Mouse (Mus musculus): ENCODE data around the gene Akt3. TPM values are rescaled to one million over a fixed set of nuclear protein-coding genes. Genes with fewer than 3 reads are reported as not detected.

The Akt3 gene
- polyA plus RNA-seq, 1 experiment from 2014 or later = 17.7 TPM

GRCm38 (mm10) chr1:177195224-177195623, 62.8 kb downstream of the Akt3 start:
- no peak overlapping the region for H3K9ac ChIP-seq (ENCODE audit: low read depth, low read length)
- H3K9me3 ChIP-seq (ENCODE audit: control insufficient read depth, low read length) = no peaks in the 10 kb centered on the region
- no peaks in the 10 kb centered on the region for H3K36me3 ChIP-seq (ENCODE audit: control insufficient read depth, insufficient read depth, low read length)
- no peaks in the 10 kb centered on the region for H3K27me3 ChIP-seq (replicated peaks; ENCODE audit: control insufficient read depth, insufficient read depth, low read length)
- no peak for ATAC-seq
- no peak overlapping the region for H3K4me2 ChIP-seq (ENCODE audit: low read length)
- H3K27ac ChIP-seq (ENCODE audit: low read depth, low read length) = no peak overlapping the region
- no peaks in the 10 kb centered on the region for H3K4me1 ChIP-seq (ENCODE audit: control insufficient read depth, insufficient read depth, low read depth, low read length)
- no peak overlapping the region for H3K4me3 ChIP-seq (ENCODE audit: low read length)

GRCm38 (mm10) chr1:177194324-177194723, 63.7 kb downstream of the Akt3 start:
- WGBS = 76% methylated on average over 1 of the region's 1 CpGs
- no peak overlapping the region for H3K4me2 ChIP-seq (ENCODE audit: low read length)
- ATAC-seq = no peak

GRCm38 (mm10) chr1:177191623-177192022, 66.4 kb downstream of the Akt3 start:
- Histone ChIP-seq H3K4me2 (ENCODE audit: low read length) (no peak overlapping the region), H3K9me3 (ENCODE audit: control insufficient read depth, low read length) (no peaks in the 10 kb centered on the region), H3K4me3 (ENCODE audit: low read length) (no peak overlapping the region), H3K36me3 (ENCODE audit: control insufficient read depth, insufficient read depth, low read length) (no peaks in the 10 kb centered on the region), H3K27me3 (replicated peaks; ENCODE audit: control insufficient read depth, insufficient read depth, low read length) (no peaks in the 10 kb centered on the region), H3K4me1 (ENCODE audit: control insufficient read depth, insufficient read depth, low read depth, low read length) (no peaks in the 10 kb centered on the region), H3K9ac (ENCODE audit: low read depth, low read length) (no peak overlapping the region), H3K27ac (ENCODE audit: low read depth, low read length) (no peak overlapping the region)
- WGBS = 40% methylated on average over 3 of the region's 3 CpGs
- no peak for ATAC-seq

More at GRCm38 (mm10) chr1:177194324-177194723, 63.7 kb downstream of the Akt3 start:
- Histone ChIP-seq H3K36me3 (ENCODE audit: control insufficient read depth, insufficient read depth, low read length) (no peaks in the 10 kb centered on the region), H3K9ac (ENCODE audit: low read depth, low read length) (no peak overlapping the region), H3K4me3 (ENCODE audit: low read length) (no peak overlapping the region), H3K4me1 (ENCODE audit: control insufficient read depth, insufficient read depth, low read depth, low read length) (no peaks in the 10 kb centered on the region), H3K27ac (ENCODE audit: low read depth, low read length) (no peak overlapping the region), H3K27me3 (replicated peaks; ENCODE audit: control insufficient read depth, insufficient read depth, low read length) (no peaks in the 10 kb centered on the region), H3K9me3 (ENCODE audit: control insufficient read depth, low read length) (no peaks in the 10 kb centered on the region)

GRCm38 (mm10) chr1:177190358-177190757, 67.6 kb downstream of the Akt3 start:
- no peaks in the 10 kb centered on the region for H3K9me3 ChIP-seq (ENCODE audit: control insufficient read depth, low read length)
- no peak for ATAC-seq
- no peak overlapping the region for H3K4me3 ChIP-seq (ENCODE audit: low read length)
- H3K27me3 ChIP-seq (replicated peaks; ENCODE audit: control insufficient read depth, insufficient read depth, low read length) = no peaks in the 10 kb centered on the region
- WGBS = 89% methylated on average over 1 of the region's 1 CpGs
- no peaks in the 10 kb centered on the region for H3K36me3 ChIP-seq (ENCODE audit: control insufficient read depth, insufficient read depth, low read length)
- no peaks in the 10 kb centered on the region for H3K4me1 ChIP-seq (ENCODE audit: control insufficient read depth, insufficient read depth, low read depth, low read length)
- H3K4me2 ChIP-seq (ENCODE audit: low read length) = no peak overlapping the region
- H3K9ac ChIP-seq (ENCODE audit: low read depth, low read length) = no peak overlapping the region
- no peak overlapping the region for H3K27ac ChIP-seq (ENCODE audit: low read depth, low read length)

GRCm38 (mm10) chr1:177188708-177189107, 69.3 kb downstream of the Akt3 start:
- no peaks in the 10 kb centered on the region for H3K4me1 ChIP-seq (ENCODE audit: control insufficient read depth, insufficient read depth, low read depth, low read length)
- 8% methylated on average over 3 of the region's 3 CpGs for WGBS
- ATAC-seq = peak; percentile 90

GRCm38 (mm10) chr1:177186751-177187150, 71.3 kb downstream of the Akt3 start:
- no peaks in the 10 kb centered on the region for H3K9me3 ChIP-seq (ENCODE audit: control insufficient read depth, low read length)
- WGBS = 15% methylated on average over 2 of the region's 2 CpGs
- H3K4me1 ChIP-seq (ENCODE audit: control insufficient read depth, insufficient read depth, low read depth, low read length) = no peaks in the 10 kb centered on the region
- H3K27ac ChIP-seq (ENCODE audit: low read depth, low read length) = no peak overlapping the region
- no peak overlapping the region for H3K9ac ChIP-seq (ENCODE audit: low read depth, low read length)
- no peaks in the 10 kb centered on the region for H3K27me3 ChIP-seq (replicated peaks; ENCODE audit: control insufficient read depth, insufficient read depth, low read length)
- no peak for ATAC-seq
- H3K4me3 ChIP-seq (ENCODE audit: low read length) = no peak overlapping the region
- H3K4me2 ChIP-seq (ENCODE audit: low read length) = no peak overlapping the region
- H3K36me3 ChIP-seq (ENCODE audit: control insufficient read depth, insufficient read depth, low read length) = no peaks in the 10 kb centered on the region

More at GRCm38 (mm10) chr1:177188708-177189107, 69.3 kb downstream of the Akt3 start:
- Histone ChIP-seq H3K36me3 (ENCODE audit: control insufficient read depth, insufficient read depth, low read length) (no peaks in the 10 kb centered on the region), H3K4me3 (ENCODE audit: low read length) (no peak overlapping the region), H3K27ac (ENCODE audit: low read depth, low read length) (no peak overlapping the region), H3K27me3 (replicated peaks; ENCODE audit: control insufficient read depth, insufficient read depth, low read length) (no peaks in the 10 kb centered on the region), H3K9me3 (ENCODE audit: control insufficient read depth, low read length) (no peaks in the 10 kb centered on the region), H3K4me2 (ENCODE audit: low read length) (no peak overlapping the region), H3K9ac (ENCODE audit: low read depth, low read length) (no peak overlapping the region)

- WGBS = 89% methylated on average over 2 of the region's 2 CpGs
- no peaks in the 10 kb centered on the region for H3K4me1 ChIP-seq (ENCODE audit: control insufficient read depth, insufficient read depth, low read depth, low read length)
- no peak overlapping the region for H3K9ac ChIP-seq (ENCODE audit: low read depth, low read length)
- no peak overlapping the region for H3K4me3 ChIP-seq (ENCODE audit: low read length)
- no peak overlapping the region for H3K4me2 ChIP-seq (ENCODE audit: low read length)
- no peak for ATAC-seq
- H3K27me3 ChIP-seq (replicated peaks; ENCODE audit: control insufficient read depth, insufficient read depth, low read length) = no peaks in the 10 kb centered on the region
- no peak overlapping the region for H3K27ac ChIP-seq (ENCODE audit: low read depth, low read length)
- no peaks in the 10 kb centered on the region for H3K9me3 ChIP-seq (ENCODE audit: control insufficient read depth, low read length)
- no peaks in the 10 kb centered on the region for H3K36me3 ChIP-seq (ENCODE audit: control insufficient read depth, insufficient read depth, low read length)
Measured at GRCm38 (mm10) chr1:177179635-177180034, 78.4 kb downstream of the Akt3 start.

- no peak overlapping the region for H3K27ac ChIP-seq (ENCODE audit: low read depth, low read length)
- no peaks in the 10 kb centered on the region for H3K36me3 ChIP-seq (ENCODE audit: control insufficient read depth, insufficient read depth, low read length)
Measured at GRCm38 (mm10) chr1:177175436-177175835, 82.6 kb downstream of the Akt3 start.

GRCm38 (mm10) chr1:177171300-177171699, 86.7 kb downstream of the Akt3 start:
- H3K27ac ChIP-seq (ENCODE audit: low read depth, low read length) = no peak overlapping the region
- no peaks in the 10 kb centered on the region for H3K36me3 ChIP-seq (ENCODE audit: control insufficient read depth, insufficient read depth, low read length)
- no peak overlapping the region for H3K9ac ChIP-seq (ENCODE audit: low read depth, low read length)
- no peak overlapping the region for H3K4me2 ChIP-seq (ENCODE audit: low read length)
- no peak overlapping the region for H3K4me3 ChIP-seq (ENCODE audit: low read length)
- no peak for ATAC-seq
- no peaks in the 10 kb centered on the region for H3K27me3 ChIP-seq (replicated peaks; ENCODE audit: control insufficient read depth, insufficient read depth, low read length)
- no peaks in the 10 kb centered on the region for H3K9me3 ChIP-seq (ENCODE audit: control insufficient read depth, low read length)
- H3K4me1 ChIP-seq (ENCODE audit: control insufficient read depth, insufficient read depth, low read depth, low read length) = no peaks in the 10 kb centered on the region; the same call in 1 of the 2 replicates

More at GRCm38 (mm10) chr1:177175436-177175835, 82.6 kb downstream of the Akt3 start:
- no peaks in the 10 kb centered on the region; the same call in 1 of the 2 replicates for H3K4me1 ChIP-seq (ENCODE audit: control insufficient read depth, insufficient read depth, low read depth, low read length)
- no peak overlapping the region for H3K4me3 ChIP-seq (ENCODE audit: low read length)
- ATAC-seq = peak; percentile 96
- no peak overlapping the region for H3K4me2 ChIP-seq (ENCODE audit: low read length)
- H3K9ac ChIP-seq (ENCODE audit: low read depth, low read length) = no peak overlapping the region
- no peaks in the 10 kb centered on the region for H3K27me3 ChIP-seq (replicated peaks; ENCODE audit: control insufficient read depth, insufficient read depth, low read length)
- H3K9me3 ChIP-seq (ENCODE audit: control insufficient read depth, low read length) = no peaks in the 10 kb centered on the region

GRCm38 (mm10) chr1:177165789-177166188, 92.2 kb downstream of the Akt3 start:
- Histone ChIP-seq H3K36me3 (ENCODE audit: control insufficient read depth, insufficient read depth, low read length) (no peaks in the 10 kb centered on the region), H3K9me3 (ENCODE audit: control insufficient read depth, low read length) (no peaks in the 10 kb centered on the region), H3K4me1 (ENCODE audit: control insufficient read depth, insufficient read depth, low read depth, low read length) (no peaks in the 10 kb centered on the region), H3K4me3 (ENCODE audit: low read length) (no peak overlapping the region), H3K27me3 (replicated peaks; ENCODE audit: control insufficient read depth, insufficient read depth, low read length) (no peaks in the 10 kb centered on the region), H3K9ac (ENCODE audit: low read depth, low read length) (no peak overlapping the region), H3K4me2 (ENCODE audit: low read length) (no peak overlapping the region), H3K27ac (ENCODE audit: low read depth, low read length) (no peak overlapping the region)
- ATAC-seq = no peak
- WGBS = 16% methylated on average over 2 of the region's 2 CpGs

Data from hindbrain, embryonic 16.5 days (tissue).